Mouse (Mus musculus) hindbrain, embryonic 13.5 days (tissue): ENCODE data around the gene Pnmal1. TPM values are rescaled to one million over a fixed set of nuclear protein-coding genes. Genes with fewer than 3 reads are reported as not detected.
A peak's percentile ranks its signal among the peaks of the same experiment; 100 is the strongest.

Experiments used
- ATAC-seq: fragments of 200-750 bp; cut with Nextera tagmentation; 2 replicates; pipeline ENCODE4 v1.8.0; 2017; ENCODE audit warnings: moderate TSS enrichment; ENCODE audit not compliant: low FRiP score
- H3K27ac ChIP-seq: fragments of 300-500 bp; sonication (generic); 2 replicates; pipeline ENCODE4 v1.5.1; 2015; ENCODE audit warnings: inconsistent platforms, mild to moderate bottlenecking, moderate library complexity
- H3K27me3 ChIP-seq: fragments of 300-500 bp; sonication (generic); 2 replicates; pipeline ENCODE4 v1.6.1; 2015; ENCODE audit warnings: mild to moderate bottlenecking, inconsistent platforms
- H3K36me3 ChIP-seq: fragments of 300-500 bp; sonication (generic); 2 replicates; pipeline ENCODE4 v1.6.1; 2015; ENCODE audit warnings: mild to moderate bottlenecking, inconsistent platforms
- H3K4me1 ChIP-seq: fragments of 300-500 bp; sonication (generic); replicated peaks from 2 replicates; pipeline ENCODE4 v1.6.1; 2015; ENCODE audit warnings: inconsistent platforms
- H3K4me2 ChIP-seq: fragments of 300-500 bp; sonication (generic); 2 replicates; pipeline ENCODE4 v1.6.1; 2015; ENCODE audit warnings: inconsistent platforms, mild to moderate bottlenecking, moderate library complexity
- H3K4me3 ChIP-seq: fragments of 300-500 bp; sonication (generic); 2 replicates; pipeline ENCODE4 v1.5.1; 2015; ENCODE audit warnings: mild to moderate bottlenecking, inconsistent platforms
- H3K9ac ChIP-seq: fragments of 300-500 bp; sonication (generic); 2 replicates; pipeline ENCODE4 v1.6.1; 2015; ENCODE audit warnings: mild to moderate bottlenecking, inconsistent platforms
- H3K9me3 ChIP-seq: fragments of 300-500 bp; sonication (generic); 2 replicates; pipeline ENCODE4 v1.6.1; 2016; ENCODE audit warnings: inconsistent platforms
- WGBS: fragments of 180-500 bp; shearing (Covaris S2); methylation state at CpG from one replicate; pipeline ENCODE4 v1.1.7; 2015; 5-methylcytosine and 5-hydroxymethylcytosine counted together
- polyA plus RNA-seq: library from polyadenylated mRNA; unstranded; fragments of >200 nt; fragmentation: Nextera tagmentation; extraction: Ambion mirVana; gene quantifications from 2 replicates; pipeline ENCODE4 v1.2.1, GENCODE M21; 2015

Pnmal1 gene
- polyA plus RNA-seq, 1 experiment from 2014 or later: 42.0 TPM

DNA sequence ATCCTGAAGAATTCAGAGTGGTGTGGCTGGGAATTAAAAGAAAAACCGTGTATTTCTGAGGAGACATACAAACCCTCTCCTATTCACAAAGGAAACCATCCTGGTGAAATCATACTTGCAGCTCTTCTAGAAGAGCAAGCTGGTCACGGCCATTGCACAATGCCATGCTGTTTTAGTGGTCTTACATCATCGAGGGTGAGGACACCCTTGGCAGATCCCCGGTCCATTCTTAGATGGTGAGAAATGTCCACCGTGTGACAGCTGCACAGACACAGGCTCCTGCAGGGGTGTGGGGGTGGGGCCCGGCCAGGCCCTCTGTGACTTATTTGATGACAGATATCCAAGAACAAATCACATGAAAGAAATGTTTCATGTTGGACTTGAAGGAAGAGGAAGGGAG is 14.5 kb downstream of the Pnmal1 start:
- Histone ChIP-seq H3K4me2 (no peak overlapping the region), H3K9me3 (no peaks in the 10 kb centered on the region), H3K27me3 (no peaks in the 10 kb centered on the region), H3K36me3 (no peaks in the 10 kb centered on the region), H3K4me3 (no peak overlapping the region), H3K27ac (no peak overlapping the region), H3K4me1 (no peaks in the 10 kb centered on the region), H3K9ac (no peak overlapping the region)
- ATAC-seq: no peak
- WGBS: 46% methylated on average over 6 of the region's 6 CpGs

DNA sequence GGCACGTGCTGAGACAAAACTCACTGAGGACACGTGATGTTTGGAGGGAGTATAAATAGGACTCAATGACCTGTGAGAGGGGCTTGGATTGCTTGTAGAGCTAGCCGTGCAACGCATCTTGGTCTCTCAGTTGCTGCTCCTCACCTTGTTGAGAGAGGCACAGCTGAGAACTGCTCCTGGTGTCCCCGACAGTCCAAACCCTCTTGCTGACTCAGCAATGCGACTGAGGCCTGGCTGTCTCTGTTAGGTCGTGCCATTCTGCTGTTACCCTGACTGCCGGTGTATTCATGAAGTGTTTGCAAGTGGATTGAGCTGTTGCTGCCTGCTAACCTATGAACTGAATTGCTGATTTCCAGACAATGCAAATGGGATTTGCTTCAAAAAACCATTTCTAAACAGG is 16.8 kb downstream of the Pnmal1 start:
- Histone ChIP-seq H3K4me1 (peaks cover 9% of the 10 kb centered on the region), H3K4me3 (no peak overlapping the region), H3K27ac (no peak overlapping the region), H3K27me3 (no peaks in the 10 kb centered on the region), H3K9me3 (no peaks in the 10 kb centered on the region), H3K4me2 (no peak overlapping the region), H3K9ac (no peak overlapping the region), H3K36me3 (no peaks in the 10 kb centered on the region)
- no peak for ATAC-seq
- 60% methylated on average over 8 of the region's 8 CpGs for whole genome bisulfite sequencing

DNA sequence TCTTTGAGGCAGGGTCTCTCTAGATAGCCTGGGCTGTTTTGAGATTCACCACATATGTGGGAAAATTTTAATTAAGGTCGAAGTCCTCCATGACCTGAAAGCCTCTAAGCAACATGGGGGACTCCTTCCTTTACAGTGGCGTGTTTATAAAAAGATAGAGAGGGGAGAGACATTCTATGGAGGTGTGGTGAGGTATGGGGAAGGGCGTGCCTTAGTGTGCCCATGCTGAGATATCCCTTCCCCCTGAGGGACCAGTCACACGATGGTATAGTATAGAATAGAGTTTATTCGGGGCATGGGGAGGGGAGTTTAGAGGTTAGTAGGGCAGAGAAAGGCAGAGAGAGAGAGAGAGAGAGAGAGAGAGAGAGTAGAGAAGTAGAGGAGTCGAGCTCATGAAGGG is 18.7 kb downstream of the Pnmal1 start:
- Histone ChIP-seq H3K9ac (no peak overlapping the region), H3K27me3 (no peaks in the 10 kb centered on the region), H3K9me3 (no peaks in the 10 kb centered on the region), H3K4me2 (no peak overlapping the region), H3K27ac (no peak overlapping the region), H3K4me1 (peaks cover 24% of the 10 kb centered on the region), H3K36me3 (no peaks in the 10 kb centered on the region), H3K4me3 (no peak overlapping the region)
- 85% methylated on average over 6 of the region's 6 CpGs for WGBS
- ATAC-seq: no peak

DNA sequence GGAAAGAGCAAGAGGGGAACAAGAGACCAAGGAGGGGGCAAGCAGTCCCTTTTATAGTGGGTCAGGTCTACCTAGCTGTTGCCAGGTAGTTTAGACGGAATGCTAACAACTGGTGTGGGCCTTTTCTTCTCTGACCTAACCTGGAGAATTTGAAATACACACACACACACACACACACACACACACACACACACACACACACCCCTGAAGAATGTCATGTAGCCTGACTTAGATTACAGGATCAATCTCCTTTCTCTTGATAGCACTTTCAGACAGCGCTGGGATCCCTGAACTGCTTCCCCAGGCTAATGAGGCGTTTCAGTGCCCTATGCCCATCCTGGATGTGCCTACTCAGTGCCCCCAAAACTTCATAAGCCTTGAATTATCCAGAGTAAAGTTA is 19.1 kb downstream of the Pnmal1 start:
- no peaks in the 10 kb centered on the region for H3K9me3 ChIP-seq
- H3K4me2 ChIP-seq: no peak overlapping the region
- peaks cover 28% of the 10 kb centered on the region for H3K4me1 ChIP-seq
- H3K27ac ChIP-seq: no peak overlapping the region
- no peak overlapping the region for H3K4me3 ChIP-seq
- no peak overlapping the region for H3K9ac ChIP-seq
- H3K27me3 ChIP-seq: no peaks in the 10 kb centered on the region
- no peaks in the 10 kb centered on the region for H3K36me3 ChIP-seq
- no peak for ATAC-seq
- 85% methylated on average over 2 of the region's 3 CpGs for WGBS

DNA sequence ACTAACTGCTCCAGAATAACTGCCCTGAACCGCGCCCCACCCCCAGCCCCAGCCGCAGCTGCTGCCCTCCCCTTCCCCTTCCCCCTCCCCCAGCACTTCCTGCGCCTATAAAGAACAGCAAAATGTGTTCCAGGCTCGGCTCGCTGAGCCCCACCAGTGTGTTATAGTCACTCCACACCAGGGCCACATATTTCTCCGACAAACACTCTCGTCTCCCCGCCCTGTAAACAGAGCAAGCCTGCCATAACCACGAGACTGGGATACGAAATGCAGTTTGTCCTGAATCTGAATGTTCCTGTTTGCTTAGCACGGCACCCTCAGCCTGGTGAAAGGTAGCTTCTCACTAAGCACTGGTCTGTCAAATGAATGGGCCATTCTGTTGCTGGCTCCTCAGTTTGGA is 20.9 kb downstream of the Pnmal1 start:
- H3K9me3 ChIP-seq: no peaks in the 10 kb centered on the region
- no peaks in the 10 kb centered on the region for H3K27me3 ChIP-seq
- peak overlapping the region; percentile 73 for H3K27ac ChIP-seq
- H3K9ac ChIP-seq: peak overlapping the region; percentile 51; the same call in 1 of the 2 replicates
- 0 out of 2 replicates have a peak overlapping the region, but pooled peaks have one; percentile 2 for H3K4me3 ChIP-seq
- H3K4me1 ChIP-seq: peaks cover 42% of the 10 kb centered on the region
- H3K4me2 ChIP-seq: peak overlapping the region; percentile 43
- no peaks in the 10 kb centered on the region for H3K36me3 ChIP-seq
- ATAC-seq: peak; percentile 41; the same call in 1 of the 2 replicates
- 8% methylated on average over 12 of the region's 12 CpGs for WGBS

DNA sequence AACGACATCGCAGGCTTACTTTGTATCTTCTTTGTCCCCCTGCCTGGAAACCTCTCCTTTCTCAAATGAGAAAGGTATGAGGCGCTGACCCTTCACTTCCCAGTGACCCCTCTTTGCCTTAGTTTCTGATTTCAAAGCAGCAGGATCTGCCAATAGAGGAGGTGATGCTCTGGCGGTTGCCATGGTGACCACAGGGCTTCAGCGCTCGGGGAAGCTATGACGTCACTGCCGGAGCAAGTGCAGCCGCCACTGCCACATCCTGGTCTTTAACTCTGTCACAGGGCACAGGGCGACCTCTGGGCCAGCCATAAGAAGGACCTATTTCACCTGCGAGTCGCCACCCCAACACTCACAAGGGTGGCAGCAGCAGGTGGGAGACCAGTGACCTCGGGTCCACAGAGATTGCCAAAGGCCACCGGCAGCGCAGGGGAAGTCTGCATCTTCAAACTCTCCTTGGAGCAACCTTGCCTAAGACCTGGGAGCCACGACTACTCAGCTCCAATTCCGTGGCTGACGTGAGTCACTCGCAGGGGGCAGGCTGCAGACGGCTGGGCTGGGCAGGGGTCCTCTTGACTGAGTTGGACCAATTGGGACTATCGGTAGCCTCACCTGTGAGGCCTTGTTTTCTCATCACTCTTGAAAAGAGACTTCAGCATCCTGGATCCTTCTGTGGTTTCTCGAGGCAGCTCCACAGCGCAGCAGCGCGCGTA is 23.5 kb downstream of the Pnmal1 start, which contains the start of gene Gm42372:
Gm42372 (plus strand) TSS at position 228 of the 710 bp plus-strand sequence.
- Histone ChIP-seq H3K4me2 (peak within 1 kb of the TSS; percentile 77), H3K27ac (peak within 1 kb of the TSS; percentile 63), H3K9me3 (no peaks in the 10 kb centered on the region), H3K9ac (peak within 1 kb of the TSS; percentile 74), H3K36me3 (no peaks in the 10 kb centered on the region), H3K4me1 (peaks cover 66% of the 10 kb centered on the region), H3K4me3 (peak within 1 kb of the TSS; percentile 51), H3K27me3 (no peaks in the 10 kb centered on the region)
- ATAC-seq: peak; percentile 72
- WGBS: 21% methylated on average over 26 of the region's 26 CpGs

DNA sequence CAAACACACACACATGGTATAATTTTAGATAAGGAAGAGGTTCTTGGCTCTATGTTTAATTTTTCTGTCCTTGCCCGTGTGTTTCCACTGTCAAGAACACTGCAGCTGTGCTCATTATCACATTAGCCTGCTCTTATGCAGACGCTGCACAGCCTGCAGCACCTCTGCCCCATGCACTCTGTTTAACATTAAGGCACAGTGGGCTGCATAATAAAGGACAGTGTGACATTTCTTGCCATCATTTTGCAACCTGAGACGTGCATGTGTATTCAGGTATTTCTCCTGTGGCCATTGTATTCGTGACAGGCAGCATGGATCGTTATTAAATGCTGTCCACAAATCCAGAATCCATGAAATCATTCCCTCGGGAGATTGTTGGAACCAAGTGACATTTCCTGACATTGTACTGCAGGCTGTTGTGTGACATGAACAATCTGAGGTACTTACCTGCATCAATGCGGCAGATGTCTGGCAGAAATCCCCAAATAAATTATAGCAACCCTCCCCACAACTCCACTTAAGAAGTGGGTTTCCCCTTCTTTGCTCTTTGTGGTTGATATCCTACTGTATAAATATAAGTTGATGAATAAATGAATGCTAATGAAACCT is 28.2 kb downstream of the Pnmal1 start:
- H3K27me3 ChIP-seq: no peaks in the 10 kb centered on the region
- peaks cover 77% of the 10 kb centered on the region for H3K4me1 ChIP-seq
- peak overlapping the region; percentile 15 for H3K4me2 ChIP-seq
- no peak overlapping the region for H3K4me3 ChIP-seq
- ATAC-seq: peak; percentile 17; the same call in 1 of the 2 replicates
- no peaks in the 10 kb centered on the region for H3K36me3 ChIP-seq
- 26% methylated on average over 7 of the region's 7 CpGs for WGBS
- peak overlapping the region; percentile 55; the same call in 1 of the 2 replicates for H3K9ac ChIP-seq
- H3K27ac ChIP-seq: peak overlapping the region; percentile 77
- no peaks in the 10 kb centered on the region for H3K9me3 ChIP-seq

DNA sequence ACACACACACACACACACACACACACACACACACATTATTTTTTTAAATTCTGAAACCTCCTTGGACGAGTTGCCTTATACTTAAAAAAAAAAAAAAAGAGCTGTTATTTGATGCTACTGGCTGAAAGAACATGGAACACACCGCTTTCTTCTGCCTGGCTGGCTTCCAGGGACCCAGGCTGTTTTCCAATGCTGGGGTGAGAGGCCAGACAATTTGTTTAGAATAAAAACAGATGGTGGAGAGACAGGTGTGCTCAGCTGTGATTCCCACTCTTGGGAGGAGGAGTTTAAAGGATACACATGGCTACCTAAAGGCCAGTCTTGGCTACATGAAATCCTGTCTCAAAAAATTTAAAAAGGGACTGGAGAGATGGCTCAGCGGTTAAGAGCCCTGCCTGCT is 28.9 kb downstream of the Pnmal1 start:
- H3K4me1 ChIP-seq: peaks cover 71% of the 10 kb centered on the region
- no peak overlapping the region for H3K9ac ChIP-seq
- H3K9me3 ChIP-seq: no peaks in the 10 kb centered on the region
- H3K36me3 ChIP-seq: no peaks in the 10 kb centered on the region
- H3K27me3 ChIP-seq: 0 out of 2 replicates have a peak, but pooled peaks cover under 1% of the 10 kb centered on the region
- no peak overlapping the region for H3K4me2 ChIP-seq
- H3K4me3 ChIP-seq: no peak overlapping the region
- H3K27ac ChIP-seq: peak overlapping the region; percentile 77
- 34% methylated on average over 3 of the region's 3 CpGs for WGBS
- no peak for ATAC-seq

DNA sequence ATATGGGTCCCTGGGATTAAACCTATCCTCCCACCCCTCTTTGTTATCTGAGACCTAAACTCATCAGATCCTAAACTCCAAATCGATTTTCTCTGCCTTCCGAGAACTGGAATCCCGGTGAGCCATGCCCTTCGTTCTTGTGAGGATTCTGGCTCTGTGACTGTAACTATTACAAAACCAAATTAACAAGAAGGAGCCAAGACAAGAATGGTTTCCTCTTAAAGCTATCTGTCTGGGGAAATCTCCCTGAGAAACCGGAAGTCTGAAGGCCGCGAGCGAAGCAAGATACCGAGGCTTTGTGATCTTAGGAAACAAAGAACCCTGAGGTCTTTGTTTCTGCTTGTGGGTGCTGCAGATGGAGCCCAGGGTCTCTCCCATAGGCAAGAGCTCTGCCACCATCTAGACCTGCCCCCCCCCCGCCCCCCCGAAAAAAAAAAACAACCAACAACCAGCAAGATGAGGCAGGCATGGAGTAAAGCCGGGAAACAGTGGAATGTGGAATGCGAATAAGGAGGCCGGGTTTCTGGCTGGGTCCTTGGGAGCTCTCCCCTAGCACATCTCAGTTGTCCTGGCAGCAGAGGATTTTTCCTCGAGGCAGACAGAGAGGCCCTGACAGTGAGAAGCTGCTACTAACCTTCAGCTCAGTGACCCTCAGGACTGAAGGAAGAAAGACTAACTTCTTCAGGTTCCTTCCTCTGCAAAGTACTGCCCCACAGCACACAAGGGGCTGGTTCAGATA is 30.7 kb downstream of the Pnmal1 start:
- H3K9me3 ChIP-seq: no peaks in the 10 kb centered on the region
- no peak overlapping the region for H3K4me3 ChIP-seq
- no peak overlapping the region for H3K9ac ChIP-seq
- peak overlapping the region; percentile 6; the same call in 1 of the 2 replicates for H3K4me2 ChIP-seq
- H3K27me3 ChIP-seq: peaks cover 13% of the 10 kb centered on the region
- H3K36me3 ChIP-seq: no peaks in the 10 kb centered on the region
- 31% methylated on average over 15 of the region's 15 CpGs for WGBS
- H3K4me1 ChIP-seq: peaks cover 72% of the 10 kb centered on the region
- peak overlapping the region; percentile 66 for H3K27ac ChIP-seq
- no peak for ATAC-seq

DNA sequence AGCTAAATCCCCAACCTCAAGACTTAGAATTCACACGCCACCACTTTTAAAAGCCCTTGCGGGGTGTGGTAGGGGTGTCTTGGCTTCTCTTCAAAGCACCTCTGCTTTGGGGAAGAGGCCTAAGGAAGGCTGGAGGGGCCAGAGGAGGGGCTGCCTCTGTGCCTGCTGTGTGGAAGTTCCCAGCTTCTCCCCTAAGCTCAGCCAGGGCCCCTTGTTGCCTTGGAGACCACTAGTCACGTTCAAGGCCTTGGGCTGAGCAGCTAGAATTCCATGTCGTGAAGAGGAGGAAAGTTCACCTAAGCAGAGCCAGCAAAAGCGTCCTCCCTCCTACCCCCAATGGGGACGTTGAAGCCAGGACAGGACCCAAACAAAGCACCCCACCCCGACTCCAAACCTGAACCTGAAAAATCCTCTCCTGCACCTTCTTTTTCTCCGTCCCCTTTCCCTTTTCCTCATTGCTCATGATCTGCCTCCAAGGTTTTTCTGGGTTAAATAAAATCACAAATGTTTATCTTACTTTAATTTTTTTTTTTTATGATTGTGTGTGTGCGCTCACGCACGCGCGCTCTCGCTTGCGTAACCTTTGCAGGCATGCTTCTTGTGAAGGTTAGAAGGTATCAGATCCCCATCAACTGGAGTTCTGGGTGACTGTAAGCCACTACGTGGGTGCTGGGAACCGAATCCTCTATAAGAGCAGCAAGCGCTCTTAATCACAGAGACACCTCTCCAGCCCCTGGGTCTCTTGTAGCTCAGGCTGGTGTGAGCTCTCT is 32.4 kb downstream of the Pnmal1 start:
- Histone ChIP-seq H3K9me3 (no peaks in the 10 kb centered on the region), H3K9ac (0 out of 2 replicates have a peak overlapping the region, but pooled peaks have one; percentile 19), H3K27ac (peak overlapping the region; percentile 76), H3K4me2 (no peak overlapping the region), H3K36me3 (no peaks in the 10 kb centered on the region), H3K4me3 (no peak overlapping the region), H3K4me1 (peaks cover 69% of the 10 kb centered on the region), H3K27me3 (peaks cover 13% of the 10 kb centered on the region)
- WGBS: 55% methylated on average over 18 of the region's 18 CpGs
- peak; percentile 37; the same call in 1 of the 2 replicates for ATAC-seq

DNA sequence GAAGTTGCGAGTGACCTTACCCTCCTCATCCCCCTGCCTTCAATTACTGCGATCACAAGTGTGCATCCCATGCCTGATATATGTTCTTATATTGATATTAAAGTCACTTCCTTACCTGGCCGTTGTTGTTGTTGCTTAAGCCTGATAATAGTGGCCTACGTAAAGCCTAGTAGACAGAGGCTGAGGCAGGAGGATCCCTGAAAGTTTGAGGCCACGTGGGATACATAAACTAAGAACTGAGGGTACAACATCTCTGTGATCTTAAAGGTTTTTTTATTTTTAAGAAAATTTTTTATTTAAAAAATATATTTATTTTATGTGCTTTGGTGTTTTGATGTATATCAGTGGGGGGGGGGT is 33.0 kb downstream of the Pnmal1 start, which contains the start of gene Ccdc8:
Ccdc8 (plus strand) TSS at position 258 of the 357 bp plus-strand sequence.
- 95% methylated on average over 5 of the region's 5 CpGs for WGBS
- Histone ChIP-seq H3K27me3 (peaks cover 13% of the 10 kb centered on the region), H3K4me2 (peak within 1 kb of the TSS; percentile 50), H3K4me1 (peaks cover 63% of the 10 kb centered on the region), H3K9me3 (no peaks in the 10 kb centered on the region), H3K27ac (peak within 1 kb of the TSS; percentile 76), H3K4me3 (peak within 1 kb of the TSS; percentile 41; the same call in 1 of the 2 replicates), H3K9ac (peak within 1 kb of the TSS; percentile 67; the same call in 1 of the 2 replicates), H3K36me3 (no peaks in the 10 kb centered on the region)
- no peak for ATAC-seq
